Mouse (Mus musculus) kidney, postnatal 0 days (tissue): Measurements from ENCODE around the gene Dnajc30. TPM values are rescaled to one million over a fixed set of nuclear protein-coding genes. Genes with fewer than 3 reads are reported as not detected.

ENCODE experiments used
- ATAC-seq: fragments of 200-750 bp; cut with Nextera tagmentation; replicated peaks from 2 replicates; pipeline ENCODE4 v1.8.0; 2017; ENCODE audit warnings: low read depth, moderate number of reproducible peaks, moderate TSS enrichment, moderate library complexity; ENCODE audit not compliant: low FRiP score
- DNase-seq: peaks from one replicate; pipeline ENCODE4 v3.0.0-alpha.2; 2016; ENCODE audit warnings: low spot score
- H3K27ac ChIP-seq: fragments of 300-500 bp; sonication (generic); 2 replicates; pipeline ENCODE4 v1.5.1; 2014; ENCODE audit warnings: mild to moderate bottlenecking
- H3K27me3 ChIP-seq: fragments of 300-500 bp; sonication (generic); 2 replicates; pipeline ENCODE4 v1.6.1; 2014; ENCODE audit warnings: low read length, mixed read lengths; ENCODE audit not compliant: insufficient read depth
- H3K36me3 ChIP-seq: fragments of 300-500 bp; sonication (generic); 2 replicates; pipeline ENCODE4 v1.6.1; 2014; ENCODE audit warnings: low read length, mixed read lengths; ENCODE audit not compliant: insufficient read depth
- H3K4me1 ChIP-seq: fragments of 300-500 bp; sonication (generic); replicated peaks from 2 replicates; pipeline ENCODE4 v1.6.1; 2014; ENCODE audit warnings: antibody characterized with exemption, low read length, mixed read lengths; ENCODE audit not compliant: insufficient read depth
- H3K4me2 ChIP-seq: fragments of 300-500 bp; sonication (generic); 2 replicates; pipeline ENCODE4 v1.6.1; 2014; ENCODE audit warnings: mild to moderate bottlenecking, low read length, moderate library complexity, mixed read lengths
- H3K4me3 ChIP-seq: fragments of 300-500 bp; sonication (generic); replicated peaks from 2 replicates; pipeline ENCODE4 v1.5.1; 2014; ENCODE audit warnings: low read depth, low read length
- H3K9ac ChIP-seq: fragments of 300-500 bp; sonication (generic); 2 replicates; pipeline ENCODE4 v1.6.1; 2014; ENCODE audit warnings: low read depth, low read length
- H3K9me3 ChIP-seq: fragments of 300-500 bp; sonication (generic); replicated peaks from 2 replicates; pipeline ENCODE4 v1.6.1; 2016; ENCODE audit warnings: low read length, inconsistent platforms, mixed read lengths
- CTCF ChIP-seq: IDR thresholded peaks from 2 replicates; pipeline ENCODE4 v1.5.1; 2016; ENCODE audit warnings: antibody characterized with exemption, low read depth, mild to moderate bottlenecking, moderate library complexity
- WGBS: fragments of 180-500 bp; shearing (Covaris S2); extraction: QIAGEN DNeasy Blood & Tissue Kit; methylation state at CpG from one replicate; pipeline ENCODE4 v1.1.7; 2014; 5-methylcytosine and 5-hydroxymethylcytosine counted together
- polyA plus RNA-seq: library from polyadenylated mRNA; unstranded; fragments of >200 nt; fragmentation: Nextera tagmentation; extraction: Ambion mirVana; gene quantifications from 2 replicates; pipeline ENCODE4 v1.2.1, GENCODE M21; 2015

Gene Dnajc30
- polyA plus RNA-seq, 1 experiment from 2014 or later: 42.4 TPM

GRCm38 (mm10) chr5:135025899-135026298 is 38.1 kb upstream of the Dnajc30 start:
- Histone ChIP-seq H3K4me1 (peaks cover 31% of the 10 kb centered on the region), H3K36me3 (no peaks in the 10 kb centered on the region), H3K9me3 (no peaks in the 10 kb centered on the region), H3K4me2 (peak overlapping the region; percentile 90; the same call in 1 of the 2 replicates), H3K27ac (no peak overlapping the region), H3K27me3 (no peaks in the 10 kb centered on the region), H3K9ac (no peak overlapping the region), H3K4me3 (no peak overlapping the region)
- DNase-seq (peak; percentile 67), ATAC-seq (no peak)
- peak; percentile 17; the same call in 1 of the 2 replicates for TF ChIP-seq CTCF
- WGBS: 7% methylated on average over 7 of the region's 7 CpGs

GRCm38 (mm10) chr5:135029007-135029854 is 34.8 kb upstream of the Dnajc30 start:
- H3K4me2 ChIP-seq: peak overlapping the region; percentile 38
- peaks cover 26% of the 10 kb centered on the region for H3K4me1 ChIP-seq
- peak; percentile 63 for DNase-seq
- no peaks in the 10 kb centered on the region for H3K9me3 ChIP-seq
- H3K27me3 ChIP-seq: no peaks in the 10 kb centered on the region
- no peak overlapping the region for H3K27ac ChIP-seq
- ATAC-seq: no peak
- H3K36me3 ChIP-seq: no peaks in the 10 kb centered on the region
- H3K4me3 ChIP-seq: no peak overlapping the region
- H3K9ac ChIP-seq: no peak overlapping the region
- TF ChIP-seq CTCF: no peak
- 34% methylated on average over 18 of the region's 18 CpGs for WGBS

- peaks cover 9% of the 10 kb centered on the region for H3K4me1 ChIP-seq
- no peak overlapping the region for H3K4me3 ChIP-seq
- no peaks in the 10 kb centered on the region for H3K27me3 ChIP-seq
- H3K36me3 ChIP-seq: no peaks in the 10 kb centered on the region
- H3K4me2 ChIP-seq: no peak overlapping the region
- DNase-seq (no peak), ATAC-seq (no peak)
- no peaks in the 10 kb centered on the region for H3K9me3 ChIP-seq
- H3K9ac ChIP-seq: no peak overlapping the region
- no peak overlapping the region for H3K27ac ChIP-seq
- TF ChIP-seq CTCF: no peak
- 82% methylated on average over 5 of the region's 5 CpGs for WGBS
Measured at GRCm38 (mm10) chr5:135032581-135032980, 31.4 kb upstream of the Dnajc30 start.

GRCm38 (mm10) chr5:135034593-135034992 is 29.4 kb upstream of the Dnajc30 start:
- WGBS: 100% methylated on average over 2 of the region's 2 CpGs

GRCm38 (mm10) chr5:135035608-135036359 is 28.2 kb upstream of the Dnajc30 start:
- H3K9me3 ChIP-seq: no peaks in the 10 kb centered on the region
- no peak overlapping the region for H3K9ac ChIP-seq

More at GRCm38 (mm10) chr5:135034593-135034992, 29.4 kb upstream of the Dnajc30 start:
- Histone ChIP-seq H3K4me1 (no peaks in the 10 kb centered on the region), H3K9ac (no peak overlapping the region), H3K27me3 (no peaks in the 10 kb centered on the region), H3K9me3 (no peaks in the 10 kb centered on the region), H3K36me3 (0 out of 2 replicates have a peak, but pooled peaks cover 7% of the 10 kb centered on the region), H3K4me2 (no peak overlapping the region), H3K4me3 (no peak overlapping the region), H3K27ac (no peak overlapping the region)
- ATAC-seq (no peak), DNase-seq (no peak)
- peak; percentile 39 for TF ChIP-seq CTCF

GRCm38 (mm10) chr5:135037946-135038345 is 26.1 kb upstream of the Dnajc30 start:
- Histone ChIP-seq H3K27me3 (no peaks in the 10 kb centered on the region), H3K27ac (no peak overlapping the region), H3K4me2 (no peak overlapping the region), H3K9me3 (no peaks in the 10 kb centered on the region), H3K4me3 (no peak overlapping the region), H3K36me3 (0 out of 2 replicates have a peak, but pooled peaks cover 7% of the 10 kb centered on the region), H3K9ac (no peak overlapping the region), H3K4me1 (no peaks in the 10 kb centered on the region)
- DNase-seq: no peak
- TF ChIP-seq CTCF: no peak
- WGBS: 90% methylated on average over 3 of the region's 3 CpGs
- ATAC-seq: no peak

More at GRCm38 (mm10) chr5:135035608-135036359, 28.2 kb upstream of the Dnajc30 start:
- Histone ChIP-seq H3K4me2 (no peak overlapping the region), H3K36me3 (0 out of 2 replicates have a peak, but pooled peaks cover 7% of the 10 kb centered on the region), H3K27ac (no peak overlapping the region), H3K4me1 (no peaks in the 10 kb centered on the region), H3K27me3 (no peaks in the 10 kb centered on the region), H3K4me3 (no peak overlapping the region)
- 66% methylated on average over 18 of the region's 18 CpGs for WGBS
- ATAC-seq: no peak
- no peak for TF ChIP-seq CTCF
- DNase-seq: no peak
